Mouse (Mus musculus) brain, embryonic 14.5 days (tissue): ENCODE results near the gene Hoxa9. TPM values are rescaled to one million over a fixed set of nuclear protein-coding genes. Genes with fewer than 3 reads are reported as not detected.

Experiments
- DNase-seq: peaks from one replicate; pipeline ENCODE4 v3.0.0-alpha.2; 2011; ENCODE audit warnings: low read depth
- CTCF ChIP-seq: fragments of 200-500 bp; IDR thresholded peaks from 2 replicates; pipeline ENCODE4 v1.5.1; 2012; ENCODE audit warnings: inconsistent platforms, mild to moderate bottlenecking, moderate library complexity, borderline replicate concordance; ENCODE audit not compliant: insufficient read depth, insufficient read length; ENCODE audit errors: extremely low read depth
- POLR2A ChIP-seq: fragments of 200-500 bp; IDR thresholded peaks from 2 replicates; pipeline ENCODE4 v1.6.1; 2012; ENCODE audit warnings: mild to moderate bottlenecking, inconsistent platforms, borderline replicate concordance; ENCODE audit not compliant: poor library complexity, insufficient read depth, insufficient read length, severe bottlenecking; ENCODE audit errors: extremely low read depth
- polyA plus RNA-seq: library from polyadenylated mRNA; depleted of rRNA; stranded (reverse); fragments of >200 nt; gene quantifications from 2 replicates; pipeline ENCODE4 v1.2.3, GENCODE M21; 2012

The Hoxa9 gene
- polyA plus RNA-seq, 1 experiment: not detected

DNA sequence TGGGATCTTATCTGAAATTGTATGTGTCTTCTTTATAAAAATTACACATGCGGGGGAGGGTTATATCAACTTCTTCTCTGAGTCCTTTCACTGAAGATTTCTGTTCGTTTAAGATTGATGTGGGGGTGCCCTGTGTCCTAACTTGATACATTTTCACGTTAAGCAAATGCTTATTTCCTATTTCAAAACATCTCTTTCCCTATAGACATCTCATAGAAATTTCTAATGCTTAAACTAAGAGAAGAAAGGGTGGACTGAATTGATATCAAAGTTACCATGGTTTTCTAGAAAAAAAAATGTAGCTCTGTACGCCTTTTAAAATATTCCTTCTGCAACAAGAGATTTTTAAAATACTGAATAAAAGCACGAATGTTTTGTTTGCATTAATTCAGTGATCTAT, 36.3 kb upstream of the Hoxa9 start:
- no peak for DNase-seq
- TF ChIP-seq CTCF (no peak), POLR2A (no peak)

- DNase-seq: no peak
- TF ChIP-seq CTCF (no peak), POLR2A (no peak)
Observed at GRCm38 (mm10) chr6:52266666-52266985, 35.7 kb upstream of the Hoxa9 start.

GRCm38 (mm10) chr6:52265913-52266665, 35.2 kb upstream of the Hoxa9 start:
- TF ChIP-seq POLR2A: no peak
- TF ChIP-seq CTCF: no peak
- DNase-seq: no peak

- no peak for DNase-seq
- no peak for TF ChIP-seq CTCF
- no peak for TF ChIP-seq POLR2A
Observed at GRCm38 (mm10) chr6:52265306-52265912, 34.5 kb upstream of the Hoxa9 start.

DNA sequence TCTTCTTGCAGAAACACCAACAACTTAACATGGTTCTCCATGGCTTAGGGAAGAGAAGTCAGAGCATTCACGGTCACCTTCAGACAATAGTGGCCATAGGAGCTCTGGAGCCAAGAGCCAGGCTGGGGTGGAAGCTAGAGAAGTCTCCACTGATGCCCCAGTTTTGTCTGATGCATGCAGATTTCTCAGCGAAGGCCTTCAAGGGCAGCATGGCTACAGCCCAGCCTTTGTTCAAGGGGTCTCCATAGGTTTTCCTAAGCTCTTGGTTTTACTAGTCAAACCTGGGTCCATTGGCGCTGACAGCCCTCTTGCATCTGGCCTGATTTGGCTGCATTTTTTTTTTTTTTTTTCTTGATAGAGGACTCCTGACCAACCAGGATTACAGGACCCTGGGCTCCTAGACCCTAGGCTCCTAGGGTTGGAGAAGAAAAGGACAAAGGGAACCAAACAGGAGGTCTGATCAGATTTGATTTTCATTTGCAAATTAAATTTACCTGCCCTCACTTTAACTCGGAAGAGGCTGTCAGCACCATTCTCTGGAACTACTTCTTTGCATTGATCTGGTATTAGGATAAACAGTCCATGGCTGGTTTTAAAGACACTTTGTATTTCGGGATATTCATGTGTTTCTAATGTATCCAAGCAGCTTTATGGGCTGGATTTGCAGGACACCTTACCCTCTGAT, 33.4 kb upstream of the Hoxa9 start:
- DNase-seq: no peak
- TF ChIP-seq CTCF: no peak
- TF ChIP-seq POLR2A: no peak

GRCm38 (mm10) chr6:52263321-52263585, 32.4 kb upstream of the Hoxa9 start:
- TF ChIP-seq CTCF (no peak), POLR2A (no peak)
- no peak for DNase-seq

- no peak for DNase-seq
- TF ChIP-seq POLR2A (no peak), CTCF (no peak)
Observed at GRCm38 (mm10) chr6:52262463-52263320, 31.8 kb upstream of the Hoxa9 start.

DNA sequence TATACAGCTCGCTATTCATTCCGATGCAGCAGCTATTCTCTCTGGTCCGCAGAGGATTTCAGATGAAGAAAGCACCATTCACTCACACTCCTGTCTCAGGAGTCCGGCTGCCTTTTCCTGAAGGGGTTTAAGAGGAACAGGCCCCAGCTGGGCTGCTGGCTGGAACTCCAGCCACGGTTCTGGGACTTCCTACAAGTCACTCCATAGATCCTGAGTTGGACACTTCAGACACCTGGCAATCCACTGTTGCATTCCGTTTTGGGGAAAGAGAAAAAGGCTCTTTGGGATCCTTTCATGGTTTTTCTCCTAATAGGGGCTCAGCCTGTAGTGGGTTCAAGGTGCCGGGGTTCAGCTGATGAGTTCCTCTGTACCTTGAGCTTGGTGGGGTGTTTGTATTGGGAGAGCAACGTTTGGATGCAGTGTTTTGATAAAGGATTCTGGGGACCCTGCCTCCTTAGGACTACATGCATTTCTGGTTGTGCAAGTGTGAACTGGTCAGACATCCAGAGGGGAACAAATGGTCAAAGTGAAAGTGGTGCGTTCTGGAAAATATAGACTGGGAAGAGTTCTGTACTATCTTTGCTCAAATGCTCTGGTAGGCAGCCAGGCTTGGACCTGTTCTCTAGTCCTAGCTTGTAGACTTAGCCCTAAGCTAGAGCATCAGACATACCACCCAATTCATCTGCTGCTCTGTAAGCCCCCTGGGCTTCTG, 31.0 kb upstream of the Hoxa9 start:
- peak; percentile 15 for DNase-seq

DNA sequence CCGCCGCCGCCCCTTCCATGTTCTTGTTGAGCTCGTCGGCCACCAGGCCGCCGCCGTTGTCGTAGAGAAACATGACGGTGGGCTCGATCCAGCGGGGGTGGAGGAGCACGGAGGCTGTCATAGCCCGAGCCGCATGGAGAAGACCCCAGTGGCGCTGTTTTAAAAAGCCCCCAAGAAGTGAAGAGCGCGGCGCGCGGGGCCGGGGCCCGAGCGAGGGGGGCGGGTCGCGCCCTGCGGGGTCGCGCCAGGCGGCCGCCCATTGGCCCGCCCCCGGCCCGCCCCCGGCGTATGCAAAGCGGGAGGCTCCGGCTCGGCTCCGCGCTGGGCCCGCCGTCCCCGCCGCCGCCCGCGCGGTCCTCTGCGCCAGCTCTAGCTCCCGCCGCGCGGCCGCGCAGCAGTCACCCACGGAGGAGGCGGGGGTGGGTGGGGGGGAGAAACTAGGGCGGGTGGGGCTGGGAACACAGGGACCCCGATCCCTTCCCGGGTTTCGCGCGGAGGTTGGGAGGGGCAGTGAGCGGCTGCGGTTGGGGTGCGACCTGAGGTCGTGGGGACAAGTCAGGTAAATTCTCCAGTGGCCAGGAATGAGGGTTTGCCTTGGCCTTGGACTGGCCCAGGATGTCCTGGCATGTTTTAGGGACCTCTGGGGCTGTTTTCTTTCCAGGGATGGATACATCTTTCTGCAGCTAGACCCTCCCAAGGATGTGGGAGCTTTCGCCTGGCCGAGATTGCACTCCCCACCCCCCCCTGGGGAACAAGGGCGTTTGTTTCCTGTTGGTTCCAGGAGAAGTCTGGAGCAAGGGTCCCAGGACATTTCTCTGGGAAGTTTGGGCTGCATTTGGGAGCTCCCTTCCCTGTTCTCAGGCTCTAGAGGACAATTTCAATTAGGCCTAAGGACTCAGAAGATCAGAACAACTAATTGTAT, 30.0 kb upstream of the Hoxa9 start, which contains the start of gene Hoxa13:
TSS of gene Hoxa13 (minus strand) at position 227 of the 922 bp plus-strand sequence.
- DNase-seq: peak; percentile 25
- TF ChIP-seq POLR2A: no peak
- no peak for TF ChIP-seq CTCF

More for the DNA sequence above, 31.0 kb upstream of the Hoxa9 start:
- TF ChIP-seq POLR2A (no peak), CTCF (no peak)

GRCm38 (mm10) chr6:52259811-52260261, 28.9 kb upstream of the Hoxa9 start:
- DNase-seq: no peak
- no peak for TF ChIP-seq CTCF
- TF ChIP-seq POLR2A: no peak
